Mouse (Mus musculus): Measurements from ENCODE around the gene Cmklr1. TPM values are rescaled to one million over a fixed set of nuclear protein-coding genes. Genes with fewer than 3 reads are reported as not detected.

Gene Cmklr1
- polyA plus RNA-seq, 1 experiment: 10.0 TPM

GRCm38 (mm10) chr5:113620130-113620716 lies 30.0 kb downstream of the Cmklr1 start:
- DNase-seq (ENCODE audit: low spot score): no peak

GRCm38 (mm10) chr5:113619151-113619550 lies 31.1 kb downstream of the Cmklr1 start:
- DNase-seq (ENCODE audit: low spot score): no peak

GRCm38 (mm10) chr5:113618716-113619115 lies 31.5 kb downstream of the Cmklr1 start:
- no peak for DNase-seq (ENCODE audit: low spot score)

- DNase-seq (ENCODE audit: low spot score): no peak
Observed at GRCm38 (mm10) chr5:113611771-113612233, 38.4 kb downstream of the Cmklr1 start.

GRCm38 (mm10) chr5:113611131-113611530 lies 39.1 kb downstream of the Cmklr1 start:
- no peak for DNase-seq (ENCODE audit: low spot score)

- no peak for DNase-seq (ENCODE audit: low spot score)
Observed at GRCm38 (mm10) chr5:113610490-113610889, 39.7 kb downstream of the Cmklr1 start.

GRCm38 (mm10) chr5:113609891-113610290 lies 40.3 kb downstream of the Cmklr1 start:
- DNase-seq (ENCODE audit: low spot score): no peak

GRCm38 (mm10) chr5:113608511-113608910 lies 41.7 kb downstream of the Cmklr1 start:
- no peak for DNase-seq (ENCODE audit: low spot score)

- DNase-seq (ENCODE audit: low spot score): no peak
Observed at GRCm38 (mm10) chr5:113607941-113608431, 42.2 kb downstream of the Cmklr1 start.

GRCm38 (mm10) chr5:113606961-113607785 lies 43.1 kb downstream of the Cmklr1 start:
- DNase-seq (ENCODE audit: low spot score): no peak

GRCm38 (mm10) chr5:113606121-113606520 lies 44.1 kb downstream of the Cmklr1 start:
- no peak for DNase-seq (ENCODE audit: low spot score)

- DNase-seq (ENCODE audit: low spot score): no peak
Observed at GRCm38 (mm10) chr5:113604758-113605157, 45.5 kb downstream of the Cmklr1 start.

GRCm38 (mm10) chr5:113603471-113603870 lies 46.8 kb downstream of the Cmklr1 start:
- DNase-seq (ENCODE audit: low spot score): no peak

GRCm38 (mm10) chr5:113600803-113601202 lies 49.4 kb downstream of the Cmklr1 start:
- no peak for DNase-seq (ENCODE audit: low spot score)

GRCm38 (mm10) chr5:113600181-113600580 lies 50.0 kb downstream of the Cmklr1 start:
- no peak for DNase-seq (ENCODE audit: low spot score)

GRCm38 (mm10) chr5:113596780-113597353 lies 53.4 kb downstream of the Cmklr1 start:
- no peak for DNase-seq (ENCODE audit: low spot score)

- no peak for DNase-seq (ENCODE audit: low spot score)
Observed at GRCm38 (mm10) chr5:113596252-113596651, 54.0 kb downstream of the Cmklr1 start.

GRCm38 (mm10) chr5:113593911-113594705 lies 56.1 kb downstream of the Cmklr1 start:
- no peak for DNase-seq (ENCODE audit: low spot score)

- no peak for DNase-seq (ENCODE audit: low spot score)
Observed at GRCm38 (mm10) chr5:113591751-113592230, 58.4 kb downstream of the Cmklr1 start.

- no peak for DNase-seq (ENCODE audit: low spot score)
Observed at GRCm38 (mm10) chr5:113591166-113591565, 59.1 kb downstream of the Cmklr1 start.

- DNase-seq (ENCODE audit: low spot score): no peak
Observed at GRCm38 (mm10) chr5:113590010-113590640, 60.1 kb downstream of the Cmklr1 start.
